Mouse (Mus musculus) MEL (cell line): Measurements from ENCODE around the gene Aldh5a1.
A peak's percentile ranks its signal among the peaks of the same experiment; 100 is the strongest.

ENCODE experiments used
- CTCF ChIP-seq, 3 experiments: IDR thresholded peaks in 2 of 3; conservative IDR thresholded peaks in 1 of 3; 2 replicates each; pipeline ENCODE4 v1.5.1; 2011 to 2012; ENCODE audit warnings: low read length in 3 of 3, low read depth in 2 of 3, mild to moderate bottlenecking in 2 of 3, improper control_type of control experiment in 1 of 3, inconsistent platforms in 1 of 3, mixed read lengths in 1 of 3, moderate library complexity in 1 of 3; ENCODE audit not compliant: control insufficient read depth in 1 of 3, insufficient read depth in 1 of 3, poor library complexity in 1 of 3, severe bottlenecking in 1 of 3
- HCFC1 ChIP-seq: IDR thresholded peaks from 2 replicates; pipeline ENCODE4 v1.6.1; 2012; ENCODE audit warnings: low read depth, mild to moderate bottlenecking, inconsistent platforms, low read length, improper control_type of control experiment, moderate library complexity
- JUND ChIP-seq: IDR thresholded peaks from 2 replicates; pipeline ENCODE4 v1.6.1; 2011; ENCODE audit warnings: low read depth, mild to moderate bottlenecking, improper control_type of control experiment, low read length
- POLR2A ChIP-seq, 2 experiments: IDR thresholded peaks; 2 replicates each; pipeline ENCODE4 v1.6.1; 2011 to 2012; ENCODE audit warnings: low read length in 2 of 2, mild to moderate bottlenecking in 2 of 2, control low read depth in 1 of 2, improper control_type of control experiment in 1 of 2, low read depth in 1 of 2, moderate library complexity in 1 of 2; ENCODE audit not compliant: control insufficient read depth in 1 of 2, insufficient read depth in 1 of 2, poor library complexity in 1 of 2
- POLR2AphosphoS2 ChIP-seq: IDR thresholded peaks from 2 replicates; pipeline ENCODE4 v1.6.1; 2011; ENCODE audit warnings: low read length, improper control_type of control experiment
- TAL1 ChIP-seq: IDR thresholded peaks from 2 replicates; pipeline ENCODE4 v1.6.1; 2012; ENCODE audit warnings: mild to moderate bottlenecking, inconsistent platforms, low read length, moderate library complexity, mixed read lengths

- no peak for TF ChIP-seq JUND
- peak; percentile 60 to 89 (median 76) for TF ChIP-seq CTCF (IDR thresholded peaks at IDR 0.05 in 2 of 3, conservative IDR thresholded peaks at IDR 0.05 in 1 of 3; ENCODE audit: control insufficient read depth in 1 of 3, insufficient read depth in 1 of 3, low read depth in 2 of 3, low read length in 3 of 3, poor library complexity in 1 of 3, severe bottlenecking in 1 of 3)
- TF ChIP-seq TAL1, result no peak
- no peak for TF ChIP-seq POLR2A (IDR thresholded peaks at IDR 0.05; ENCODE audit: control insufficient read depth in 1 of 2, insufficient read depth in 1 of 2, low read depth in 1 of 2, low read length in 2 of 2, poor library complexity in 1 of 2)
- TF ChIP-seq POLR2AphosphoS2, result no peak
- TF ChIP-seq HCFC1, result no peak
Observed at GRCm38 (mm10) chr13:24920333-24920977, 17.0 kb downstream of the Aldh5a1 start.
